Mouse (Mus musculus) A20 (cell line): ENCODE results near the gene Fut9.
A peak's percentile ranks its signal among the peaks of the same experiment; 100 is the strongest.

Source experiments
- DNase-seq: peaks from one replicate; pipeline ENCODE4 v3.0.0-alpha.2; 2011; ENCODE audit warnings: low read depth, low spot score

The Fut9 gene

GRCm38 (mm10) chr4:25799476-25800283, at the start of gene Fut9:
Gene Fut9, minus strand, starts transcription at chr4:25800244.
- no peak for DNase-seq

- DNase-seq = no peak
Measured at GRCm38 (mm10) chr4:25815783-25816182, 15.7 kb upstream of the Fut9 start.

- no peak for DNase-seq
Measured at GRCm38 (mm10) chr4:25813340-25813739, 13.3 kb upstream of the Fut9 start.

GRCm38 (mm10) chr4:25810058-25810457, 10.0 kb upstream of the Fut9 start:
- no peak for DNase-seq

- DNase-seq = no peak
Measured at GRCm38 (mm10) chr4:25801751-25802150, 1.7 kb upstream of the Fut9 start.

GRCm38 (mm10) chr4:25800284-25800616, 206 bp upstream of the Fut9 start:
- DNase-seq = no peak

- no peak for DNase-seq
Measured at GRCm38 (mm10) chr4:25799051-25799475, 981 bp downstream of the Fut9 start.

GRCm38 (mm10) chr4:25798412-25798811, 1.6 kb downstream of the Fut9 start:
- no peak for DNase-seq

GRCm38 (mm10) chr4:25796149-25796548, 3.9 kb downstream of the Fut9 start:
- DNase-seq = no peak

- DNase-seq = no peak
Measured at GRCm38 (mm10) chr4:25785276-25785675, 14.8 kb downstream of the Fut9 start.

- no peak for DNase-seq
Measured at GRCm38 (mm10) chr4:25768657-25769056, 31.4 kb downstream of the Fut9 start.

GRCm38 (mm10) chr4:25763091-25763490, 37.0 kb downstream of the Fut9 start:
- DNase-seq = no peak

- no peak for DNase-seq
Measured at GRCm38 (mm10) chr4:25757909-25758548, 42.0 kb downstream of the Fut9 start.

- no peak for DNase-seq
Measured at GRCm38 (mm10) chr4:25741553-25741952, 58.5 kb downstream of the Fut9 start.

GRCm38 (mm10) chr4:25738782-25739181, 61.3 kb downstream of the Fut9 start:
- no peak for DNase-seq

GRCm38 (mm10) chr4:25721576-25721975, 78.5 kb downstream of the Fut9 start:
- no peak for DNase-seq

GRCm38 (mm10) chr4:25713907-25714306, 86.1 kb downstream of the Fut9 start:
- no peak for DNase-seq

- peak; percentile 33 for DNase-seq
Measured at GRCm38 (mm10) chr4:25684976-25685375, 115.1 kb downstream of the Fut9 start.

GRCm38 (mm10) chr4:25664196-25664595, 135.8 kb downstream of the Fut9 start:
- no peak for DNase-seq

GRCm38 (mm10) chr4:25661204-25661727, 138.8 kb downstream of the Fut9 start:
- DNase-seq = no peak

GRCm38 (mm10) chr4:25658792-25659191, 141.3 kb downstream of the Fut9 start:
- no peak for DNase-seq

- no peak for DNase-seq
Measured at GRCm38 (mm10) chr4:25651902-25652301, 148.1 kb downstream of the Fut9 start.

- DNase-seq = no peak
Measured at GRCm38 (mm10) chr4:25648107-25648506, 151.9 kb downstream of the Fut9 start.
